Mouse (Mus musculus): ENCODE data around the gene Zdhhc18. TPM values are rescaled to one million over a fixed set of nuclear protein-coding genes. Genes with fewer than 3 reads are reported as not detected.

The Zdhhc18 gene
- polyA plus RNA-seq, 1 experiment, result 31.6 TPM

- no peak overlapping the region for H3K27ac ChIP-seq (ENCODE audit: insufficient read depth, low read depth, low read length)
- no peak overlapping the region for H3K4me3 ChIP-seq (ENCODE audit: insufficient read depth, low read depth, low read length)
- WGBS, result 94% methylated on average over 3 of the region's 3 CpGs
- DNase-seq, result no peak
- H3K27me3 ChIP-seq (replicated peaks; ENCODE audit: control insufficient read depth, insufficient read depth, low read length), result no peaks in the 10 kb centered on the region
- TF ChIP-seq CTCF (conservative IDR thresholded peaks at IDR 0.05; ENCODE audit: insufficient read depth, insufficient read length, low read depth, low read length), result peak; percentile 31; the same call in 1 of the 2 replicates
- no peak for TF ChIP-seq POLR2A (IDR thresholded peaks at IDR 0.05; ENCODE audit: low read depth, low read length)
- no peaks in the 10 kb centered on the region for H3K4me1 ChIP-seq (ENCODE audit: control insufficient read depth, insufficient read depth, low read length)
- no peaks in the 10 kb centered on the region for H3K36me3 ChIP-seq (ENCODE audit: control insufficient read depth, insufficient read depth, low read length)
Observed at GRCm38 (mm10) chr4:133645195-133645594, 4.8 kb downstream of the Zdhhc18 start.

DNA sequence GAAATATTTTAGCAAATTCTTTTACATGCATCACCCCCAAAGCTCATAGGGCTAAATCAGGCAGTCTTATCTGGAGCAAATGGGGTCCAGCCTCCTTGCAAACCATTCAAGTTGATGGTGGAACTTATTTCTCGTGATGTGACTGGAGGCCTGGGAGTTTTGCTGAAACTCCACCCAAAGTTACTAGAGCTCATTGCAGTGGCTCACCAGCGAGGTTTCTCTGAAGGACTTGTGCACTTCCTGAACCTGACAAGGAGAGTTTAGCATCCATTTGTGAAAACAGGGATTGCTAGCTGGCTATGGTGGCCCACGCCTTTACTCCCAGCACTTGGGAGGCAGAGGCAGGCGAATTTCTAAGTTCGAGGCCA lies 15.9 kb downstream of the Zdhhc18 start:
- Histone ChIP-seq H3K27me3 (replicated peaks; ENCODE audit: control insufficient read depth, insufficient read depth, low read length) (no peaks in the 10 kb centered on the region), H3K27ac (ENCODE audit: insufficient read depth, low read depth, low read length) (no peak overlapping the region), H3K4me3 (ENCODE audit: insufficient read depth, low read depth, low read length) (no peak overlapping the region), H3K4me1 (ENCODE audit: control insufficient read depth, insufficient read depth, low read length) (no peaks in the 10 kb centered on the region), H3K36me3 (ENCODE audit: control insufficient read depth, insufficient read depth, low read length) (no peaks in the 10 kb centered on the region)
- 78% methylated on average over 5 of the region's 5 CpGs for WGBS
- no peak for DNase-seq
- no peak for TF ChIP-seq CTCF (conservative IDR thresholded peaks at IDR 0.05; ENCODE audit: insufficient read depth, insufficient read length, low read depth, low read length)
- TF ChIP-seq POLR2A (IDR thresholded peaks at IDR 0.05; ENCODE audit: low read depth, low read length), result no peak

- peak; percentile 93 for DNase-seq
- no peaks in the 10 kb centered on the region for H3K36me3 ChIP-seq (ENCODE audit: control insufficient read depth, insufficient read depth, low read length)
- H3K27me3 ChIP-seq (replicated peaks; ENCODE audit: control insufficient read depth, insufficient read depth, low read length), result no peaks in the 10 kb centered on the region
- TF ChIP-seq POLR2A (IDR thresholded peaks at IDR 0.05; ENCODE audit: low read depth, low read length) (no peak), CTCF (conservative IDR thresholded peaks at IDR 0.05; ENCODE audit: insufficient read depth, insufficient read length, low read depth, low read length) (peak; percentile 63)
- peak overlapping the region; percentile 90 for H3K4me3 ChIP-seq (ENCODE audit: insufficient read depth, low read depth, low read length)
- no peaks in the 10 kb centered on the region for H3K4me1 ChIP-seq (ENCODE audit: control insufficient read depth, insufficient read depth, low read length)
- H3K27ac ChIP-seq (ENCODE audit: insufficient read depth, low read depth, low read length), result peak overlapping the region; percentile 4; the same call in 1 of the 2 replicates
- 4% methylated on average over 47 of the region's 47 CpGs for WGBS
Observed at GRCm38 (mm10) chr4:133633332-133634042, 16.5 kb downstream of the Zdhhc18 start.

DNA sequence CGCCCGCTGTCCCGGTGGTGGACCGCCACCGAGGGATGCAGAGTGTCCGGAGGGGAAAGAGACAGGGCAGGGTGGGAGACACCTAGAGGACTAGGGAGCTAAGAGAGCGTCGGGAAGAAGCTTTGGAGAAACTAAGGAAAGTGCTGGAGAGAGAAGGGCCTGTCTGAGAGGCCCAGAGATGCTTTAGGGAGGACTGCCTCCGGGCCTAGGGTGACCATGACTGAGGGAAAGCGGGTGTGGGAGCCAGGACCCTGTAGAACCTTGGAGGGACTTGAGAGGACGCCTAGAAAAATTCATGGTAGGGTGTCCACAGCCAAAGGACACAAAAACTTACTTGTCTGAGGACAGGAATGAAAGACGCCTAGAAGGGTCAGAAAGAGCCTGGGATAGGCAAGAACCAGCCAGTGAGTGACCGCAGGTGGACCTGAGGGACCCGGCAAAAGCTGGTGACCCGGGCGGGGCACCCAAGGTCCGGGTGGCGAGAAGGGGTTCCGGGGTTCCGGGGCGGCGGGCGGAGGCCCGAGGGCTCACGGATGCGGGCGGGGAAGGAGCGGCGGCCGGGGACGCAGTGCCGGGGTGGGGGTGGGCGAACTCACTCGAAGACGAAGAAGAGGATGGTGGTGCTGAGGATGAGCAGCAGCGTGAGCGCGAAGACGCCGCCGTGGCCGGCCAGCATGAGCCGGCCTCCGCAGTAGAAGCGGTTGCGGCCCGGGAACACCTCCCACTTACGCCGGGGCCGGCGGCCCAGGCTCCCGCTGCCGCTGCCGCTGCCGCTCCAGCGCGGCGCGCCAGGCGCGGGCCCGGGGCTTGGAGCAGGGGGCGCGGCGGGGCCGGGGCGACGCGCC lies 17.2 kb downstream of the Zdhhc18 start:
- WGBS, result 8% methylated on average over 68 of the region's 69 CpGs
- peak; percentile 51 for DNase-seq
- H3K36me3 ChIP-seq (ENCODE audit: control insufficient read depth, insufficient read depth, low read length), result no peaks in the 10 kb centered on the region
- no peak for TF ChIP-seq POLR2A (IDR thresholded peaks at IDR 0.05; ENCODE audit: low read depth, low read length)
- TF ChIP-seq CTCF (conservative IDR thresholded peaks at IDR 0.05; ENCODE audit: insufficient read depth, insufficient read length, low read depth, low read length), result no peak
- H3K4me1 ChIP-seq (ENCODE audit: control insufficient read depth, insufficient read depth, low read length), result no peaks in the 10 kb centered on the region
- no peaks in the 10 kb centered on the region for H3K27me3 ChIP-seq (replicated peaks; ENCODE audit: control insufficient read depth, insufficient read depth, low read length)
- H3K4me3 ChIP-seq (ENCODE audit: insufficient read depth, low read depth, low read length), result peak overlapping the region; percentile 90
- peak overlapping the region; percentile 49 for H3K27ac ChIP-seq (ENCODE audit: insufficient read depth, low read depth, low read length)

GRCm38 (mm10) chr4:133631769-133632411 lies 18.1 kb downstream of the Zdhhc18 start:
- 24% methylated on average over 9 of the region's 9 CpGs for WGBS
- Histone ChIP-seq H3K36me3 (ENCODE audit: control insufficient read depth, insufficient read depth, low read length) (no peaks in the 10 kb centered on the region), H3K27ac (ENCODE audit: insufficient read depth, low read depth, low read length) (peak overlapping the region; percentile 57), H3K27me3 (replicated peaks; ENCODE audit: control insufficient read depth, insufficient read depth, low read length) (no peaks in the 10 kb centered on the region), H3K4me1 (ENCODE audit: control insufficient read depth, insufficient read depth, low read length) (no peaks in the 10 kb centered on the region), H3K4me3 (ENCODE audit: insufficient read depth, low read depth, low read length) (peak overlapping the region; percentile 90)
- peak; percentile 61 for DNase-seq
- no peak for TF ChIP-seq CTCF (conservative IDR thresholded peaks at IDR 0.05; ENCODE audit: insufficient read depth, insufficient read length, low read depth, low read length)
- TF ChIP-seq POLR2A (IDR thresholded peaks at IDR 0.05; ENCODE audit: low read depth, low read length), result no peak

GRCm38 (mm10) chr4:133631071-133631768 lies 18.7 kb downstream of the Zdhhc18 start:
- Histone ChIP-seq H3K4me3 (ENCODE audit: insufficient read depth, low read depth, low read length) (peak overlapping the region; percentile 11), H3K4me1 (ENCODE audit: control insufficient read depth, insufficient read depth, low read length) (no peaks in the 10 kb centered on the region), H3K27ac (ENCODE audit: insufficient read depth, low read depth, low read length) (peak overlapping the region; percentile 57), H3K36me3 (ENCODE audit: control insufficient read depth, insufficient read depth, low read length) (no peaks in the 10 kb centered on the region), H3K27me3 (replicated peaks; ENCODE audit: control insufficient read depth, insufficient read depth, low read length) (no peaks in the 10 kb centered on the region)
- DNase-seq, result peak; percentile 56
- TF ChIP-seq POLR2A (IDR thresholded peaks at IDR 0.05; ENCODE audit: low read depth, low read length), result no peak
- no peak for TF ChIP-seq CTCF (conservative IDR thresholded peaks at IDR 0.05; ENCODE audit: insufficient read depth, insufficient read length, low read depth, low read length)
- 50% methylated on average over 14 of the region's 14 CpGs for WGBS

All from kidney, adult 2 months (tissue).